In the genomic region with DNA sequence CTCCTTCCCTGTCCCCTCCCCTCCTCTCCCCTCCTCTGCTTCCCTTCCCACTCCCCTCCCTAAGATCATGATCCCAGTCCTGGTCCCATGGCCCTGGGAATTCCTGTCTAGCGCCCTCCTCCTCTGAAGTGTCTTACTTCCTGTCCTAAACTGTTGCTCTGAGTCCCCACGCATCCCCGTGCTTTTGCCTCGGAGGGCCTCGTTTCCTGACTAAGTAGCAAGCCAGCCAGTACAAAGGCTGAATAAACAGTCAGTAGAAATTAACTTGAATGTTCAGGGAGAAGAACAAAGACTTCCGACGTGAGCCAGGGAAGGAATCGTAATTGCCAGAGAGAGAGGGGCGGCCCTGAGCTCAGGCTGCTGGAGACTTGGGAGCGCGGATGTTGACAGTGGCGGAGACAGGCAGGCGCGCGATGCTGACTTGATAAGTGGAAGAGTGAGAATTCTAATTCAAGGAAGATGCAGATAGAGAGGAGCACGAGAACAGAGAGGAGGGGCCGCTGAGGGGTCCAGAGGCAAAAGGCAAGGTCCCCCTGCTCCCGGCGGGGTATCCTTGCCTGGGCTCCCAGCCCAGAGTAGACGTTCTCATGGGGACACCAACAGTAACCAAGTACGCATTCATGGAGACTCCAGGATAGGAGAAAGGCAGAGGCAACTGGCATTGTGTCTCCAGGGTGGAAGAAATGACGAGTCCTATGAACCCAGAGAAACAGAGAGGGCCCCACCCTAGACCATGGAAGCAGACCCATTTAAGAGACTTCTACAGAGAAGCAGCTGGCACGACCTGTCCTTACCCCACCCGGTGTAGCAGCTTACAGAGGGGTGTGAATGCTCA, we compare ENCODE assay signal across 9 mouse cellular contexts. TPM values are rescaled to one million over a fixed set of nuclear protein-coding genes. Genes with fewer than 3 reads are reported as not detected.
A peak's percentile ranks its signal among the peaks of the same experiment; 100 is the strongest.
DNase-seq lines count a peak whose midpoint lies in the region; ATAC-seq lines count a peak whose summit lies in the region.
"Had no signal": no experiment of that assay in that cellular context is flagged by ENCODE, and none has a peak within 500 bp of the region (broad histone marks: within the 10 kb centered on the region; RNA-seq: fewer than 3 reads in every experiment).

No protein-coding gene starts in this region.

- H3K4me3 ChIP-seq in forebrain, embryonic 14.5 days (ENCODE audit: low read depth, low read length), result no peak overlapping the region
- no peak overlapping the region for H3K4me3 ChIP-seq in intestine, embryonic 15.5 days (replicated peaks)
- peak overlapping the region; percentile 36 for H3K4me3 ChIP-seq in midbrain, embryonic 10.5 days
- H3K4me3 ChIP-seq: myocyte had no signal

- H3K27ac ChIP-seq in forebrain, embryonic 14.5 days (ENCODE audit: low read depth, low read length), result peak overlapping the region; percentile 35; the same call in 1 of the 2 replicates
- no peak overlapping the region for H3K27ac ChIP-seq in intestine, embryonic 15.5 days
- H3K27ac ChIP-seq in midbrain, embryonic 10.5 days (replicated peaks), result peak overlapping the region; percentile 86

- H3K36me3 ChIP-seq in forebrain, embryonic 14.5 days (ENCODE audit: control insufficient read depth, insufficient read depth, low read length), result no peaks in the 10 kb centered on the region
- H3K36me3 ChIP-seq in intestine, embryonic 15.5 days, result no peaks in the 10 kb centered on the region
- no peaks in the 10 kb centered on the region for H3K36me3 ChIP-seq in midbrain, embryonic 10.5 days

- intact Hi-C loops in heart, postnatal 25 days (cut with DNase I), result loop anchor here (5.0 kb wide), 4 partner anchors 269 to 854 kb away; a partner anchor contains a TSS

- H3K4me1 ChIP-seq in forebrain, embryonic 14.5 days (ENCODE audit: control insufficient read depth, insufficient read depth, low read length), result peaks cover 15% of the 10 kb centered on the region
- peaks cover 3% of the 10 kb centered on the region; the same call in 1 of the 2 replicates for H3K4me1 ChIP-seq in intestine, embryonic 15.5 days (replicated peaks)
- H3K4me1 ChIP-seq in midbrain, embryonic 10.5 days, result peaks cover 50% of the 10 kb centered on the region

- 5% methylated on average over 24 of the region's 24 CpGs for WGBS in forebrain, embryonic 14.5 days
- WGBS in intestine, embryonic 15.5 days, result 15% methylated on average over 24 of the region's 24 CpGs
- WGBS in midbrain, embryonic 10.5 days, result 7% methylated on average over 24 of the region's 24 CpGs

- no peaks in the 10 kb centered on the region for H3K27me3 ChIP-seq in forebrain, embryonic 14.5 days (replicated peaks; ENCODE audit: control insufficient read depth, insufficient read depth, low read length)
- H3K27me3 ChIP-seq in intestine, embryonic 15.5 days (replicated peaks), result peaks cover 11% of the 10 kb centered on the region
- H3K27me3 ChIP-seq in midbrain, embryonic 10.5 days (ENCODE audit: low read depth, poor library complexity, severe bottlenecking), result peaks cover 14% of the 10 kb centered on the region

- H3K9ac ChIP-seq in forebrain, embryonic 14.5 days (ENCODE audit: low read length), result peak overlapping the region; percentile 42
- H3K9ac ChIP-seq in intestine, embryonic 15.5 days, result peak overlapping the region; percentile 3; the same call in 1 of the 2 replicates

- peak; percentile 49 for ATAC-seq in forebrain, embryonic 14.5 days
- peak; percentile 57 for ATAC-seq in intestine, embryonic 15.5 days

- no peaks in the 10 kb centered on the region for H3K9me3 ChIP-seq in forebrain, embryonic 14.5 days (replicated peaks; ENCODE audit: control insufficient read depth, low read length)
- no peaks in the 10 kb centered on the region for H3K9me3 ChIP-seq in intestine, embryonic 15.5 days
- no peaks in the 10 kb centered on the region for H3K9me3 ChIP-seq in midbrain, embryonic 10.5 days (replicated peaks)

- peak overlapping the region; percentile 33 for H3K4me2 ChIP-seq in forebrain, embryonic 14.5 days (ENCODE audit: low read length)
- peak overlapping the region; percentile 28 for H3K4me2 ChIP-seq in intestine, embryonic 15.5 days (replicated peaks)

- peak; percentile 41 to 51 for DNase-seq in heart, adult 18-20 months
- DNase-seq in heart, postnatal 25 days (ENCODE audit: low spot score), result no peak
- DNase-seq in forebrain, embryonic 14.5 days (ENCODE audit: low spot score), result peak; percentile 76
- DNase-seq in midbrain, embryonic 10.5 days (ENCODE audit: low spot score), result peak; percentile 63
- DNase-seq in cerebellum, postnatal 36 days, result no peak
- no peak for DNase-seq in gastrocnemius, postnatal 10 days
- no peak for DNase-seq in cerebellum, postnatal 14 days

RNA-seq across cellular contexts. Expression of a gene that starts 43.4 kb away (rescaled TPM):
- total RNA-seq in heart, adult 18-20 months (2021), result 100 to 1,000 TPM; 147 to 157 TPM
- 100 to 1,000 TPM; 114 to 123 TPM for total RNA-seq in heart, postnatal 25 days (2021)
- polyA plus RNA-seq in forebrain, embryonic 14.5 days (2014; fragmentation: Nextera tagmentation; extraction: Ambion mirVana), result 18.7 and 27.7 TPM in 2 replicates
- 27.8 and 28.3 TPM in 2 replicates for polyA plus RNA-seq in intestine, embryonic 15.5 days (2015; fragmentation: Nextera tagmentation; extraction: Ambion mirVana)
- 19.1 and 20.7 TPM in 2 replicates for polyA plus RNA-seq in midbrain, embryonic 10.5 days (2016; fragmentation: Nextera tagmentation; extraction: Ambion mirVana)
- 10 to 100 TPM; 66.9 to 77.5 TPM for total RNA-seq in gastrocnemius, postnatal 10 days (2021)

Comparison
In these comparisons a context has a peak if more than half of its experiments do, and no peak if none do; other contexts are left out.
1. DNase-seq: peak in heart, adult 18-20 months (2 of 2), forebrain, embryonic 14.5 days (single experiment) and midbrain, embryonic 10.5 days (single experiment); none in heart, postnatal 25 days (single experiment), cerebellum, postnatal 36 days (0 of 2), gastrocnemius, postnatal 10 days (single experiment) and cerebellum, postnatal 14 days (0 of 2).